Comparison of ENCODE assay signal across 8 mouse cellular contexts in the genomic region with DNA sequence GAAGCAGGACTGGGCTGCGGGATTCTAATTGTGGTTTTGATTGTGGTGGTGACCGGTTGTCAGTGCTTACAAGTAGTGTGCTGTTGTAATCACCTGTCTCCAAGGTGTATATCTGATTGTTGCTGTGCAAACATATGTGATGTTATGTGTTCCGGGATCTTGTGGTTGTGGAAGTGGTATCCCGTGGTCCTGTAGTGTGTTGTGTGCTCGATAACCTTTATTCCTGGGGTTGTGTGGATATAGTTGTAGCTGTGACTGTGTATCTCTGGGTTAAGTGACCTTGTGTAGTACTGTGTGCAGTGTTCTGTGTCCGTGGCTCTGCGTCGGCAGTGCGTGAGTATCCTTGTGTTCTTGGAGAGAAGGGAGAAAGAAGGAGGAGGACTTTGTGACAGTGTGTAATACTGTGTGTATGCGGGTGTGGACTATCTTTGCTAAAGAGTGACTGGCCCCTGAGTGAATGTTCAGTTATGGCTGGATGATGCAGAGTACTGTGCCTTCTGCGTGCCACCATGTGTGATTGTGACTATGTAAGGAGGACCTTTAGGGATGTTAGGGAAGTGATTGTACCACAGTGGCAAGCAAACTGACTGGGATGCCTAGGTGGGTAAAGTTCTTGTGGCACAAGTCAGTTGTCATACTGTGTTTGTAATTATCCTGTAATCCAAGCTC. TPM values are rescaled to one million over a fixed set of nuclear protein-coding genes. Genes with fewer than 3 reads are reported as not detected.
DNase-seq lines count a peak whose midpoint lies in the region; ATAC-seq and TF ChIP-seq lines count a peak whose summit lies in the region.

No protein-coding gene starts in this region.

- ATAC-seq in heart, embryonic 11.5 days (replicated peaks; ENCODE audit: insufficient number of reproducible peaks, low FRiP score, low TSS enrichment), result no peak; the same call in 1 of the 2 replicates
- peak; percentile 5; the same call in 1 of the 2 replicates for ATAC-seq in heart, embryonic 16.5 days (replicated peaks; ENCODE audit: extremely low read depth, insufficient read depth, low FRiP score)
- peak; percentile 23 for ATAC-seq in megakaryocyte-erythroid progenitor cell, adult 5-6 weeks (replicated peaks; ENCODE audit: low FRiP score, low TSS enrichment, poor library complexity, severe bottlenecking)

- 0 out of 2 replicates have a peak, but pooled peaks cover 2% of the 10 kb centered on the region for H3K9me3 ChIP-seq in heart, embryonic 11.5 days (replicated peaks; ENCODE audit: control insufficient read depth, low read length)
- no peaks in the 10 kb centered on the region for H3K9me3 ChIP-seq in ES-E14 (ENCODE audit: control insufficient read depth, insufficient read depth, low read depth, low read length)
- H3K9me3 ChIP-seq in heart, embryonic 16.5 days (replicated peaks; ENCODE audit: control insufficient read depth, low read length), result peaks cover 5% of the 10 kb centered on the region; the same call in 1 of the 2 replicates

- in situ Hi-C loops in ES-E14 (cut with MboI; ENCODE audit: low sequenced_read_pairs in 2 of 2, unreplicated experiment in 2 of 2), result no loop called here

- H3K27ac ChIP-seq in heart, embryonic 11.5 days (ENCODE audit: low read depth, low read length), result no peak overlapping the region
- H3K27ac ChIP-seq in ES-E14 (ENCODE audit: insufficient read depth, low read depth, low read length, poor library complexity, severe bottlenecking), result no peak overlapping the region
- H3K27ac ChIP-seq in heart, embryonic 16.5 days (ENCODE audit: low read length), result peak overlapping the region; percentile 89

- H3K4me1 ChIP-seq in heart, embryonic 11.5 days (ENCODE audit: control insufficient read depth, insufficient read depth, low read length), result peaks cover 9% of the 10 kb centered on the region
- peaks cover 0 to 6% of the 10 kb centered on the region in 2 experiments; a peak in 1 of 4 replicates for H3K4me1 ChIP-seq in ES-E14 (ENCODE audit: control insufficient read depth in 2 of 2, insufficient read depth in 2 of 2, low read length in 2 of 2, poor library complexity in 1 of 2)
- H3K4me1 ChIP-seq in heart, embryonic 16.5 days (ENCODE audit: control insufficient read depth, insufficient read depth, low read length), result peaks cover 21% of the 10 kb centered on the region

- peak overlapping the region; percentile 74 for H3K4me3 ChIP-seq in heart, embryonic 11.5 days (ENCODE audit: low read depth, low read length)
- H3K4me3 ChIP-seq in ES-E14 (ENCODE audit: insufficient read depth in 1 of 2, low read depth in 1 of 2, low read length in 2 of 2, poor library complexity in 1 of 2, severe bottlenecking in 1 of 2), result peak overlapping the region; percentile 96 to 98
- peak overlapping the region; percentile 69 for H3K4me3 ChIP-seq in heart, embryonic 16.5 days (ENCODE audit: low read length)

- intact Hi-C loops in heart, postnatal 25 days (cut with DNase I), result loop anchor here (5.0 kb wide), 1 partner anchor 148 kb away; no protein-coding TSS in a partner anchor

- H3K27me3 ChIP-seq in heart, embryonic 11.5 days (ENCODE audit: control insufficient read depth, insufficient read depth, low read length), result no peaks in the 10 kb centered on the region
- no peaks in the 10 kb centered on the region for H3K27me3 ChIP-seq in heart, embryonic 16.5 days (ENCODE audit: control insufficient read depth, insufficient read depth, low read length)

- no peak for DNase-seq in heart, postnatal 25 days (ENCODE audit: low spot score)
- DNase-seq in ES-E14 (ENCODE audit: low read depth, low spot score), result no peak
- DNase-seq in right cerebral cortex, postnatal 14 days, result no peak
- no peak for DNase-seq in left cerebral cortex, adult 18-20 months (ENCODE audit: low spot score in 2 of 2)
- DNase-seq in urinary bladder, postnatal 10 days (ENCODE audit: low spot score), result no peak

- H3K9ac ChIP-seq in heart, embryonic 11.5 days (ENCODE audit: low read depth, low read length), result peak overlapping the region; percentile 98
- H3K9ac ChIP-seq in ES-E14 (ENCODE audit: insufficient read depth, low read depth, low read length, poor library complexity, severe bottlenecking), result peak overlapping the region; percentile 35; the same call in 1 of the 2 replicates
- peak overlapping the region; percentile 80 for H3K9ac ChIP-seq in heart, embryonic 16.5 days (ENCODE audit: low read length)

- 30% methylated on average over 11 of the region's 11 CpGs for WGBS in heart, embryonic 11.5 days (ENCODE audit: insufficient replicate concordance)
- 12% methylated on average over 11 of the region's 11 CpGs for WGBS in heart, embryonic 16.5 days

- peak overlapping the region; percentile 80 for H3K4me2 ChIP-seq in heart, embryonic 11.5 days
- peak overlapping the region; percentile 72 for H3K4me2 ChIP-seq in heart, embryonic 16.5 days (ENCODE audit: low read depth, low read length)

- peaks cover 10% of the 10 kb centered on the region for H3K36me3 ChIP-seq in heart, embryonic 11.5 days (ENCODE audit: control insufficient read depth, insufficient read depth, low read length)
- no peaks in the 10 kb centered on the region for H3K36me3 ChIP-seq in ES-E14 (ENCODE audit: control insufficient read depth, insufficient read depth, low read length, poor library complexity, severe bottlenecking)
- H3K36me3 ChIP-seq in heart, embryonic 16.5 days (ENCODE audit: control insufficient read depth, insufficient read depth), result peaks cover 12% of the 10 kb centered on the region

TF ChIP-seq in ES-E14, 5 proteins besides CTCF, POLR2A, EP300 and RAD21:
- no peak for TF ChIP-seq ZNF384 (IDR thresholded peaks at IDR 0.05; ENCODE audit: low read depth, low read length)
- TF ChIP-seq MAFK (IDR thresholded peaks at IDR 0.05; ENCODE audit: insufficient read depth, low read depth, low read length), result no peak
- TF ChIP-seq CHD2 (IDR thresholded peaks at IDR 0.05; ENCODE audit: low read depth, low read length), result no peak

RNA-seq across cellular contexts. Expression of gene Zfp146, which starts 0.9 kb away (rescaled TPM):
- 6.6 and 10.4 TPM in 2 replicates for polyA plus RNA-seq in heart, embryonic 11.5 days (2014; fragmentation: Nextera tagmentation; extraction: Ambion mirVana)
- 10 to 100 TPM; 27.7 to 31.0 TPM for total RNA-seq in heart, postnatal 25 days (2021)
- total RNA-seq in ES-E14 (2012; rRNA removed), result 35.0 and 37.9 TPM in 2 replicates
- 7.2 and 7.3 TPM in 2 replicates for polyA plus RNA-seq in heart, embryonic 16.5 days (2015; fragmentation: Nextera tagmentation; extraction: Ambion mirVana)
- total RNA-seq in megakaryocyte-erythroid progenitor cell, adult 5-6 weeks (2014; fragmentation: Nextera tagmentation), result 35.9 and 48.9 TPM in 2 replicates
- 103 and 108 TPM in 2 replicates for total RNA-seq in megakaryocyte-erythroid progenitor cell, adult 5-6 weeks (2017)
- total RNA-seq in left cerebral cortex, adult 18-20 months (2021), result 10 to 100 TPM; 48.4 to 48.7 TPM

RNA-seq across cellular contexts. Expression of gene Cox7a1, which starts 13.5 kb away (rescaled TPM):
- 309 and 324 TPM in 2 replicates for polyA plus RNA-seq in heart, embryonic 11.5 days (2014; fragmentation: Nextera tagmentation; extraction: Ambion mirVana)
- 1,000 to 10,000 TPM; 2,700 to 2,749 TPM for total RNA-seq in heart, postnatal 25 days (2021)
- total RNA-seq in ES-E14 (2012; rRNA removed), result 54.8 and 57.8 TPM in 2 replicates
- 506 and 580 TPM in 2 replicates for polyA plus RNA-seq in heart, embryonic 16.5 days (2015; fragmentation: Nextera tagmentation; extraction: Ambion mirVana)
- 6.0 TPM in 1 of 2 replicates, not detected in the other for total RNA-seq in megakaryocyte-erythroid progenitor cell, adult 5-6 weeks (2014; fragmentation: Nextera tagmentation)
- total RNA-seq in megakaryocyte-erythroid progenitor cell, adult 5-6 weeks (2017), result not detected in 2 replicates
- 1 to 10 TPM; 4.7 to 5.8 TPM for total RNA-seq in left cerebral cortex, adult 18-20 months (2021)

RNA-seq across cellular contexts. Expression of gene Capns1, which starts 28.2 kb away (rescaled TPM):
- 64.6 and 71.7 TPM in 2 replicates for polyA plus RNA-seq in heart, embryonic 11.5 days (2014; fragmentation: Nextera tagmentation; extraction: Ambion mirVana)
- total RNA-seq in heart, postnatal 25 days (2021), result 100 to 1,000 TPM; 270 to 283 TPM
- 160 and 164 TPM in 2 replicates for total RNA-seq in ES-E14 (2012; rRNA removed)
- 85.4 and 87.7 TPM in 2 replicates for polyA plus RNA-seq in heart, embryonic 16.5 days (2015; fragmentation: Nextera tagmentation; extraction: Ambion mirVana)
- 148 and 186 TPM in 2 replicates for total RNA-seq in megakaryocyte-erythroid progenitor cell, adult 5-6 weeks (2014; fragmentation: Nextera tagmentation)
- 123 and 126 TPM in 2 replicates for total RNA-seq in megakaryocyte-erythroid progenitor cell, adult 5-6 weeks (2017)
- 100 to 1,000 TPM; 174 to 176 TPM for total RNA-seq in left cerebral cortex, adult 18-20 months (2021)

RNA-seq across cellular contexts. Expression of gene Zfp382, which starts 48.7 kb away (rescaled TPM):
- polyA plus RNA-seq in heart, embryonic 11.5 days (2014; fragmentation: Nextera tagmentation; extraction: Ambion mirVana), result 5.3 and 5.8 TPM in 2 replicates
- 1 to 10 TPM; 2.7 to 2.9 TPM for total RNA-seq in heart, postnatal 25 days (2021)
- 5.3 and 5.7 TPM in 2 replicates for total RNA-seq in ES-E14 (2012; rRNA removed)
- polyA plus RNA-seq in heart, embryonic 16.5 days (2015; fragmentation: Nextera tagmentation; extraction: Ambion mirVana), result 11.2 and 13.3 TPM in 2 replicates
- 2.5 and 2.8 TPM in 2 replicates for total RNA-seq in megakaryocyte-erythroid progenitor cell, adult 5-6 weeks (2014; fragmentation: Nextera tagmentation)
- 1.6 and 2.4 TPM in 2 replicates for total RNA-seq in megakaryocyte-erythroid progenitor cell, adult 5-6 weeks (2017)
- 10 to 100 TPM; 31.3 to 36.0 TPM for total RNA-seq in left cerebral cortex, adult 18-20 months (2021)

Comparison
In these comparisons a context has a peak if more than half of its experiments do, and no peak if none do; other contexts are left out.
1. H3K9ac ChIP-seq: peak in every context shown above with its lines; median percentile 98 in heart, embryonic 11.5 days; 80 in heart, embryonic 16.5 days; 35 in ES-E14.
2. RNA of gene Cox7a1, which starts 13.5 kb away (total RNA-seq): 2,700 to 2,749 TPM in heart, postnatal 25 days; 54.8 to 57.8 TPM in ES-E14, 6.0 TPM in megakaryocyte-erythroid progenitor cell, adult 5-6 weeks and 4.7 to 5.8 TPM in left cerebral cortex, adult 18-20 months; every median in the first group is over 10 times any median in the second.
3. Peak in every context shown above with its lines, with median percentiles within 50 percentile points of each other: H3K4me3 ChIP-seq.